Mouse (Mus musculus) cortical plate, adult 2 months (tissue): Measurements from ENCODE around the gene Tbc1d5. TPM values are rescaled to one million over a fixed set of nuclear protein-coding genes. Genes with fewer than 3 reads are reported as not detected.
"Not testable (repeated sequence)": the region's sequence is repeated elsewhere in the genome, so short reads cannot be mapped to it uniquely, and the experiment has no call there.

Source experiments
- H3K27ac ChIP-seq: fragments of 200-500 bp; 2 replicates; pipeline ENCODE4 v1.5.1; 2012; ENCODE audit warnings: low read length, control low read depth, inconsistent platforms; ENCODE audit not compliant: insufficient read depth
- H3K4me1 ChIP-seq: fragments of 200-500 bp; 2 replicates; pipeline ENCODE4 v1.6.1; 2011; ENCODE audit warnings: low read length; ENCODE audit not compliant: control insufficient read depth, insufficient read depth
- H3K4me3 ChIP-seq: fragments of 200-500 bp; 2 replicates; pipeline ENCODE4 v1.5.1; 2011; ENCODE audit warnings: mild to moderate bottlenecking, low read length, control low read depth; ENCODE audit not compliant: insufficient read depth
- CTCF ChIP-seq: fragments of 200-500 bp; IDR thresholded peaks from 2 replicates; pipeline ENCODE4 v1.5.1; 2011; ENCODE audit warnings: mild to moderate bottlenecking, control low read depth, low read length; ENCODE audit not compliant: insufficient read depth; ENCODE audit errors: extremely low read depth
- POLR2A ChIP-seq: fragments of 200-500 bp; IDR thresholded peaks from 2 replicates; pipeline ENCODE4 v1.6.1; 2011; ENCODE audit warnings: mild to moderate bottlenecking, low read length, control low read depth; ENCODE audit not compliant: insufficient read depth; ENCODE audit errors: extremely low read depth
- polyA plus RNA-seq: library from polyadenylated mRNA; depleted of rRNA; stranded (reverse); fragments of >200 nt; gene quantifications from 2 replicates; pipeline ENCODE4 v1.2.3, GENCODE M21; 2012

The Tbc1d5 gene
- polyA plus RNA-seq, 1 experiment, result 23.0 TPM

DNA sequence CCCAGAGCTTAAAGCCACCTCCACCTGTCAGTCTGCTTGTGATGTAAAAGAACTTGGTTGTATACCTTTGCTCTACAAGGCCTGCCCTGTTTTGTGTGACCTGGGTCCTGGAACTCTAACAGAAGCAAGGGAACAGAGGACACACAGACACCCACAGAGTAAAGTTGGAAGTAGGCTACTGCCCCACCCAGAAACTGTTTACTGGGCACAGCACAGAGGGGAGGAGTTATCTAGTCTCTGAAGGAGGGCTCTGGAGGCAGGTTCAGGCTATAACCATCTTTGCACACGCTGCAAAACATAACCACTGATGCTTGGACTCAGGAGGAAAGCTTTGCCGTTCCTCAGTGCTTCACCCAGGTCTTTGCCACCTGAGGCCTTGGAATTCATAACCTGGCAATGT lies 448.3 kb downstream of the Tbc1d5 start:
- Histone ChIP-seq H3K4me1 (no peaks in the 10 kb centered on the region), H3K4me3 (no peak overlapping the region), H3K27ac (no peak overlapping the region)
- TF ChIP-seq CTCF, result no peak
- no peak for TF ChIP-seq POLR2A

DNA sequence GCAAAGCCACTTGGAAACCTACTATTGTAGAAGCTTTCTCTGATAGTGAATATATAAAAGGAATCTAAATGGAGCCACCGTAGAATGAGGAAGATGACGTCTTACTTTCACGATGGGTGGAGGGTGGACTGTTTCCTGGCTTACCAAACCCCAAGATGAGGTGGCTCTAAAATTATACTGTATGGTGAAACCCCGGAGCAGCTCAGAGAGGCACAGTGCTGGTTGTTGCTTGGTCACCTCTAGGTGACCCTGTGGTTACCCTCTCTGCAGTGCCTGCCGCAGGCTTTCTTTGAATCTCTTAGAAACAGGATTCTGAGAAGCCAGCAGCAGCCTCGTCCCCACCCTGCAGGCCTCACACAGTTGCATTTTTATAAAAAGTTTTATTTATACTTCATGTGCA lies 449.6 kb downstream of the Tbc1d5 start:
- Histone ChIP-seq H3K27ac (no peak overlapping the region), H3K4me1 (no peaks in the 10 kb centered on the region), H3K4me3 (no peak overlapping the region)
- TF ChIP-seq CTCF, result no peak
- TF ChIP-seq POLR2A, result no peak

DNA sequence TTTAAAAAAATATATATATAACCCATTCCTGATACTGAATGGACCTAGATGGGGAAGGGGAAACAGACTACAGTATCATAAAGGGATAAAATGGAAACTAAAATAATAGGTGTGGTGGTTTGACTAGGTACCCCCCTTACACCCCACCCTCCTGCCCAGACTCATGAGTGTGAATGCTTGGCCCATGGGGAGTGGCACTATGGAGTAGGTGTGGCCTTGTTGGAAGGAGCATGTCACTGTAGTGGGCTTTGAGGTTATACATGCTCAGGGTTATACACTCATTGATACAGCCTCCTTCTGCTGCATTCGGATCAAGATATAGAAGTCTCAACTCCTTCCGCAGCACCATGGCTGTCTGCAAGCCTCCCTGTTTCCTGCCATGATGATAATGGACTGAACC lies 450.1 kb downstream of the Tbc1d5 start:
- no peaks in the 10 kb centered on the region for H3K4me1 ChIP-seq
- no peak for TF ChIP-seq CTCF
- TF ChIP-seq POLR2A, result no peak
- no peak overlapping the region for H3K27ac ChIP-seq
- no peak overlapping the region for H3K4me3 ChIP-seq

DNA sequence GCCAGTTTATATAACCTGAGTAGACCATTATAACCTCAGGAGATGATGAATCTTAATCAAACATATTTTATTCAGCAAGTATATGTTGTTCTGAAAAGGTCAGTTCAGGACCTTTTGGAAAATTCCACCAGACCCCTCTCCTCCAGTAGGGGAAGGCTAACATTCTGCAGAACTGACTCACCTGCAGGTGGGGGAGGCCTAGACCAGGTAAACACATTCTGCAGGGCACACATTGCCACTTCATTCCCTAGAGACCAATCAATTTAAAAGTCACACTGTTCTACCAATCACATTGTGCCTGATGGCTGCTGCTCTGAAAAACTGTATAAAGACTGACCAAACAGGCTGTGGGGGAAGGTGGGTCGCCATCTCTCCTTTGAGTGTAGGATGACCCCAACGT lies 452.9 kb downstream of the Tbc1d5 start:
- no peak overlapping the region for H3K27ac ChIP-seq
- no peak overlapping the region for H3K4me3 ChIP-seq
- TF ChIP-seq POLR2A, result no peak
- no peak for TF ChIP-seq CTCF
- H3K4me1 ChIP-seq, result no peaks in the 10 kb centered on the region

DNA sequence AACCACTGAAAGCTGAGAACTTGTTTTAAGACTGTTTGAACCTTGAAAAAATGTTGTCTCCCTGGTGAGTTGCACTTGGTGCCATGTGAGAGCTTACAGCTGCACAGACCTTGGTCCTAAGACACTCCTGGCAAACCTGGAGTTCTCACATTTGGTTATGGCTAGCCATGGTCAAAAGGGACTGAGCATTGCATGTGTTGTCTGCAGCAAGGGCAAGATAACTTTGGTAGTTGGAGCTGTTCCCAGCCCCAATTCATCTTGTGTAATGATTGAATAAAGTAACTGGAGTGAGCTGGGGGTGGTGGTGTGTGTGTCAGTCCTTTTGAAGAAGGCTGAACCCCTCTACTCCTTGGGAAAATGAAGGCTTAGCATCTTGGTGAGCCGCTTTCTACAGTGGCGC lies 454.8 kb downstream of the Tbc1d5 start:
- TF ChIP-seq POLR2A, result no peak
- TF ChIP-seq CTCF, result no peak
- no peak overlapping the region for H3K4me3 ChIP-seq
- no peak overlapping the region for H3K27ac ChIP-seq
- H3K4me1 ChIP-seq, result no peaks in the 10 kb centered on the region

- H3K27ac ChIP-seq, result no peak overlapping the region
- H3K4me3 ChIP-seq, result no peak overlapping the region
- TF ChIP-seq POLR2A (no peak), CTCF (no peak)
- no peaks in the 10 kb centered on the region for H3K4me1 ChIP-seq
These were observed 461.6 kb downstream of the Tbc1d5 start for GRCm38 (mm10) chr17:50717586-50717985.

GRCm38 (mm10) chr17:50710497-50711222 lies 468.5 kb downstream of the Tbc1d5 start:
- Histone ChIP-seq H3K27ac (no peak overlapping the region), H3K4me1 (no peaks in the 10 kb centered on the region), H3K4me3 (no peak overlapping the region)
- TF ChIP-seq POLR2A (no peak), CTCF (no peak)

GRCm38 (mm10) chr17:50698410-50698809 lies 480.7 kb downstream of the Tbc1d5 start:
- not testable (repeated sequence) for H3K27ac ChIP-seq, H3K4me3 ChIP-seq, H3K4me1 ChIP-seq

- TF ChIP-seq CTCF (no peak), POLR2A (no peak)
- peaks cover 3% of the 10 kb centered on the region; the same call in 1 of the 2 replicates for H3K4me1 ChIP-seq
- no peak overlapping the region for H3K27ac ChIP-seq
- no peak overlapping the region for H3K4me3 ChIP-seq
These were observed 491.0 kb downstream of the Tbc1d5 start for GRCm38 (mm10) chr17:50688135-50688534.

GRCm38 (mm10) chr17:50687670-50688069 lies 491.5 kb downstream of the Tbc1d5 start:
- no peak overlapping the region for H3K4me3 ChIP-seq
- H3K4me1 ChIP-seq, result peaks cover 4% of the 10 kb centered on the region; the same call in 1 of the 2 replicates
- TF ChIP-seq CTCF (no peak), POLR2A (no peak)
- H3K27ac ChIP-seq, result no peak overlapping the region

DNA sequence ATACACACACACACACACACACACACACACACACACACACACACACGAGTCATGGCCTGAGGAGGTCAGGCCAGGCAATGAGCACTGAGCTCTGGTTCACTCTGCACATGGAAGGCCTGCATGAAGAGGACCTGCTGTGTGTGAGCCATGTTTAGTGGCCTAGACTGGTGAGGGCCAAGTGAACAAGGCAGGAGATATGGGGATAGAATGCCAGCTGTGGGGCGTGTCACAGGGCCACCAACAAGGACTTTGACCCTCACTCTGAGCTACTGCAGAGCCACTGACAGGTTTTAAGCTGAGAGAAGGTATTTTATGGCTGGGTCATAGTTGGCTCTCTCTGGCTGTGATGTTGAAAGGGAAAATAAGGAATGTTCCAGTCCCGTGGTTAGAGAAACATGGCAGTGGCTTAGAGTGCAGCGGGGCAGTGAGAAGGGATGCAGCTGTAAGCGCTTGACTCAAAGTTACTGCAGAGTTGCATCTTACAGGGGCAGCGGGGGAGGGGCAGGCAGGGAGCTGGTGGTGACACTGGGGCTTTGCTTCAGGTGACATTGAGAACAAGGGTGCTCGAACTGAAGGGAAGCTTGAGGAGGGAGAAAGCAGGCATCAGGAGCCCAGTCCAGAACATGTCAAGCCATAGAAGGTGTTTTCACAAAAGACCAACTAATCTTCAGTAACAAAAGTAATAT lies 494.0 kb downstream of the Tbc1d5 start:
- Histone ChIP-seq H3K4me1 (peaks cover 5% of the 10 kb centered on the region; the same call in 1 of the 2 replicates), H3K27ac (no peak overlapping the region)
- no peak for TF ChIP-seq CTCF
- no peak for TF ChIP-seq POLR2A

More for the DNA sequence above, 494.0 kb downstream of the Tbc1d5 start:
- no peak overlapping the region for H3K4me3 ChIP-seq
